Mouse (Mus musculus) induced T-regulatory cell, adult 2 months (primary cell): ENCODE data around the gene Polr2b.

ENCODE experiments used
- DNase-seq: peaks from one replicate; pipeline ENCODE4 v3.0.0-alpha.2; 2012; ENCODE audit warnings: low read depth

Gene Polr2b

GRCm38 (mm10) chr5:77292803-77293522 lies 17.0 kb upstream of the Polr2b start:
- DNase-seq = no peak

- no peak for DNase-seq
Measured at GRCm38 (mm10) chr5:77299486-77299885, 10.5 kb upstream of the Polr2b start.

- no peak for DNase-seq
Measured at GRCm38 (mm10) chr5:77301296-77301903, 8.5 kb upstream of the Polr2b start.

- DNase-seq = no peak
Measured at GRCm38 (mm10) chr5:77307821-77308553, 2.0 kb upstream of the Polr2b start.

GRCm38 (mm10) chr5:77309051-77309906 lies 668 bp upstream of the Polr2b start:
- peak; percentile 78 for DNase-seq

- DNase-seq = no peak
Measured at GRCm38 (mm10) chr5:77314206-77314605, 4.3 kb downstream of the Polr2b start.

- no peak for DNase-seq
Measured at GRCm38 (mm10) chr5:77314986-77315385, 5.0 kb downstream of the Polr2b start.

- no peak for DNase-seq
Measured at GRCm38 (mm10) chr5:77324936-77325335, 15.0 kb downstream of the Polr2b start.

GRCm38 (mm10) chr5:77330154-77330553 lies 20.2 kb downstream of the Polr2b start:
- peak; percentile 20 for DNase-seq

GRCm38 (mm10) chr5:77340033-77340432 lies 30.1 kb downstream of the Polr2b start:
- DNase-seq = no peak

GRCm38 (mm10) chr5:77348901-77349300 lies 39.0 kb downstream of the Polr2b start:
- no peak for DNase-seq

- DNase-seq = no peak
Measured at GRCm38 (mm10) chr5:77349971-77350658, 40.2 kb downstream of the Polr2b start.

GRCm38 (mm10) chr5:77351691-77352090 lies 41.7 kb downstream of the Polr2b start:
- no peak for DNase-seq

GRCm38 (mm10) chr5:77354361-77354787 lies 44.4 kb downstream of the Polr2b start:
- DNase-seq = peak; percentile 86

- no peak for DNase-seq
Measured at GRCm38 (mm10) chr5:77355307-77356265, 45.6 kb downstream of the Polr2b start.

- peak; percentile 62 for DNase-seq
Measured at GRCm38 (mm10) chr5:77357405-77358149, 47.6 kb downstream of the Polr2b start.

- no peak for DNase-seq
Measured at GRCm38 (mm10) chr5:77358347-77358746, 48.4 kb downstream of the Polr2b start.

GRCm38 (mm10) chr5:77359971-77360370 lies 50.0 kb downstream of the Polr2b start:
- DNase-seq = no peak

- no peak for DNase-seq
Measured at GRCm38 (mm10) chr5:77361006-77361405, 51.1 kb downstream of the Polr2b start.

- DNase-seq = no peak
Measured at GRCm38 (mm10) chr5:77362120-77362519, 52.2 kb downstream of the Polr2b start.
